Mouse (Mus musculus) left cerebral cortex, postnatal 36 days (tissue): ENCODE data around the gene Ppp3cb. TPM values are rescaled to one million over a fixed set of nuclear protein-coding genes. Genes with fewer than 3 reads are reported as not detected.

Experiments
- DNase-seq, 2 experiments: peaks; one replicate each; pipeline ENCODE4 v3.0.0; 2021 to 2022; ENCODE audit warnings: low spot score in 2 of 2, mixed read lengths in 1 of 2
- intact Hi-C: fragments of 180-260 bp; cut with DNase I; formaldehyde crosslinking; loops from one replicate; pipeline ENCODE4 v1.15.1; 2025
- total RNA-seq, 2 experiments: library from RNA; stranded (reverse); gene quantifications; 2 replicates each; pipeline ENCODE4 v1.2.3; 2021

Gene Ppp3cb
- total RNA-seq, 2 experiments from 2014 or later, result 270 to 289 TPM

DNA sequence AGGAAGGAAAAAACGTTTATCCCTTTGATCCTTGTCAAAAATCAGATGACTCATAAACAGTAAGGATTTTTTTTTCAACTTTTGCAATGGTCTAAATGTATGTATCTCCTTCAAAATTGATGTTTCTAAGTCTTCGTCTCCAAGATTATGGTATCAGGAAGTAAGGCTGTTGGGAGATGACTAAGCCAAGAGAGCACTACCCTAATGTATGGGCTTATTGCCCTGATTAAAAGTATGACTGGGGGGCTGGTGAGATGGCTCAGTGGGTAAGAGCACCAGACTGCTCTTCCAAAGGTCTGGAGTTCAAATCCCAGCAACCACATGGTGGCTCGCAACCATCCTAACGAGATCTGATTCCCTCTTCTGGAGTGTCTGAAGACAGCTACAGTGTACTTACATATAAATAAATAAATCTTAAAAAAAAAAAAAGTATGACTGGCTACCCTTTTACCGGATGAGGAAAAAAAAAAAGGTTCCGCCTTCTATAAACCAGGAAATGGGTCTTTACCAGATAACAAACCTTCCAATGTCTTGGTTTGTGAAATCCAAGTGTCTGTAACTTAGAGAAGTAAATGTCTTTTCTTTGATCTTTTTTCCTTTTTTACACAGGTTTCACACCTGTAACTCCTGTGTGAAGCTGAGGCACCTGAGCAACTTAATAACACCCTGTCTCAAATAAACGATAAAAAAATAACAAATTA, 64.2 kb downstream of the Ppp3cb start:
- DNase-seq, result no peak
- intact Hi-C loops, result no loop called here

DNA sequence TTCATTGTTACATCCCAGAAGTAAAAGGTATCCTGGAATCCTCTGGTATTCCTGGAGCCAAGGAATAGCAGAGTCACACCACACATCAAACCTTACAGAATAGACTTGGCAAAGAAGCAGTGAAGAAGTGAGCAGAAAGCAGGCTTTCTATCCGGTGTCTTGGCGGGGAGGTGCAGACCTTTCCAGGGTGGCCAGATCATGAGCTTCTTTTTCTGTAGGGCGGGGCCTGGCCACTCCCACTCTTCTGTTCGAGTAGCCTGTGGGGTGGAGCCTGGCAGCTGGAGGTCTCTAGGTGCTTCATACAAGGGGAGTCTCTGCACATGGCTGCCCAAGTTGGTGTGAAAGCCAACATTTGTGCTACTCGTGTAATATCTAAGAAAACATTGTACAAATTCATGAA, 65.2 kb downstream of the Ppp3cb start:
- intact Hi-C loops, result no loop called here
- no peak for DNase-seq

DNA sequence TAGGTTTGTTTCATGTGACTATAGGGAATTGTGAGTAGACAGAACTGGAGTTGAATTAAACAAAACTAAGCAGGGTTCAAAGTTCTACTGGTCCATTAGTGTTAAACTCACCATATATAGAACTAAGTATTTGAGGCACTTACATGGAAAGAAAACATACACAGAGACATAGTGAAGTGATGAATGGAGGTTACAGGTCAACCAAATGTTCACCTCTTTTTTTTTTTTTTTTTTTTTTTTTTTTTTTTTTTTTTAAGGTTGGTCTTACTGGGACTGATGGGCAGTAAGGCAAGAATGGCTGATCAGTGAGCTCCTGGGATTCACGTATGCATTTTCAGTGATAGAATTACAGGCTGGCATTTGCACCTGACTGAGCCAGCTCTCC, 66.2 kb downstream of the Ppp3cb start:
- DNase-seq, result no peak
- intact Hi-C loops, result no loop called here

DNA sequence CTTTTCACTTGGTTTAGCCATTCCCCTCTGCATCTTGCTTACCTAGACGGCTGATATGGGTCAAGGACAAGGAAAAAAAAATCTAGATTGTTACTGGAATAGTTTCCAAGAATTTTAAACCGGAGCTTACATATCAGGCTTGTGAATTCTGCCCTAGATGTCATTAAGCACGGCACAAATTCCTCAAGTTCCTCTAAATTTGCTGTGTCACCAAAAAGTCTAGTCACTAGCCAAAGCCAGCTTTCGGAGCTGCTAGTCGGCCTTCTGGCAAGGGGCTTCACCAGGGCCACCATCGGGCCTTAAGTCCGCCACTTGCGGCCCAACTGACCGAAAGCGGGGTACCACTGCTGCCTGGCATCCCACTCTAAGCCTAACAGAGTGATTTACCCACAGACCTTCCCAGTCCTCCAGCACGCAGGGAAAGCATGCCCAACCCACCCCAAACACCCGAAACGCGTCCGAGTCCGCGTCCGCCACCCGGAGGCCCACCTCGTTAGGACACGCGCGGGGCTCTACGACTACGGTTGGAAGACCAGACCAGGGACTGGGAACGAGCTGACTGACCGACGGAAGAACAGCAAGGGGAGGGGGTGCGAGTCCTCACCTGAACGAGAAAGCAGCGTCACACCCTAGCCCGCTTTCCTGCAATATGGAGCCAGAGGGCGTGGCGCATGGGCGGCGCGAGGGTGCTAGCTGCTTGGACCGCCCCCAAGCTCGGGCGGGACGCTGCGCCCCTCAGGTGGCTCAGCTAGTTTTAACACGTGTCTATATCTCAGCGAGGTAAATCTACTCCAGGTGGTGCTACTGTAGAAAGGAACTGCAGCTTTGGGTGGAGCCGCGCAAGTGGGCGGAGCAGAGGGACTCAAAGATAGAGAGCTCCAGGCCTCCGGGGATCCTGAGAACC, 66.8 kb downstream of the Ppp3cb start, which contains the start of gene Anxa7:
Gene Anxa7, minus strand, starts transcription at position 843 of the 904 bp plus-strand sequence.
- intact Hi-C loops, result no loop called here
- DNase-seq, result peak; percentile 78 to 83

DNA sequence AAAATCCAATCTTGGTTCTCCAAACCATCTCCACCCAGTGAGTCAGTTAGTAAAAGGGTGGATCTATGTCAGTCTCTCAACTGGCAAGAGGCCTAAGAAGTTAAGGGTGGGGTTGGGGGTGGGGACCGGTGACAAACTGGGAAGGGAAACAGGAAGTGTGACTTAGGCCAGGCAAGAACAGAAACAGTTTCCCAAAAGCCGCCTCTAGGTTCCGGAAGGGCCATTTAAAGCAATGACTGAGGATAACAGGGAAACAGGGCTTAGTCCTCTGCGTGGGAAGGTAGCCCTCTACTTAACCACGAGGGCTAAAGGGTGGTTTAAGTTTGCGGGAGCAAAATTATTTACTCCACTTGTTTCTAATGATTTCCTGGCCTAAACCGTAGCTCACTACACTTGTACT, 67.6 kb downstream of the Ppp3cb start:
- intact Hi-C loops, result no loop called here
- DNase-seq, result no peak

DNA sequence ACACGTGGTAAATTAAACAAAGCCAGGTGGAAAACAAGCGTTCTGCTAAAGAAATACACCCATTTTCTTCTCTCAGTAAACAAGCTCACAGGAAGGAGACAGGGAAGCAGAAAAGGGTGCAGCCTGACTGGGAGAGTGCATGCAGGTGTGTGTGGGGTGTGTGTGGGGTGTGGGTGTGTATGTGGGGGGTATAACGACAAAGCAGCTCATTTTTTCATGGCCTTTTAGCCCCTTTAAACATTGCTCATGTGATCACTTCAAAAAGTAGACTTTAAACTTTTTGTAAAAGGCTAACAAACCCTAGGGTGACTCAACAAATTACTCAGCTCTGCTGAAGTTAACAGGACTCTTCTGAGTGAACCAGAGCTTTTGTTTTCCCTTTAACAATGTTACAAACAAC, 68.0 kb downstream of the Ppp3cb start:
- intact Hi-C loops, result no loop called here
- no peak for DNase-seq

DNA sequence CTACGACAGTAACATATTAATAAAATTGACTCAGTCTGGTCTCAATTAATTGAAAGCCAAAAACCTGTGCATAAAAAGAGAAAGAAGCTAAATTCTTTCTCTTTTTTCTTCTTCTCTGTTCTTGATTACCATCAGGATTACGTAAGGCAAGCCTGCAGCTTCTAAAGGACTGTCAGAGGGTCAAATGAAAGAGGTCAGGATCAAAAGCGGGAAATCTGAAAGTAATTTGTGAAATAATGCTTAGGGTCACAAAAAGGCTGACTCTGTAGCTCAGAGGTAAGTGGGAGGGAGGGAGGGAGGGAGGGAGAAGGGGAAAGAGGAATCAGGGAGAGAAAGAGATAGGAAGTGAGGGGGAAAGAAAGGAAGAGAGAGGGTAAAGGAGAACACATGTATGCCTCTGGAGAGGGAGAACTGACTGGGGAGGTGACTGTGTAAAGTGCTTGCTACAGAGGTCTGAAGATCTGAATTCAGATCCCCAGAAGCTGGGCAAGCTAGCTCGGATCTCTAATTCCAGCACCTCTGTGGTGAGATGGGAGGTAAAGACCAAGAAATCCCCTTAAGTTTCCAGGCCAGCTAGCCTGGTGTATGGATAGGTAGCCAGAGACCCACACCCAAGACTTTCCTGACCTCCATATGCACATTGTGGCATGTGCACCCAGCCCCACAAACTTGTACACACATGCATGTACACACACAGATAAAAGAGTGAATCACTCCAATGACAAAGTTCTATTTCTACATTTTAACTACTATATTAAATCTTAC, 68.9 kb downstream of the Ppp3cb start:
- intact Hi-C loops, result no loop called here

DNA sequence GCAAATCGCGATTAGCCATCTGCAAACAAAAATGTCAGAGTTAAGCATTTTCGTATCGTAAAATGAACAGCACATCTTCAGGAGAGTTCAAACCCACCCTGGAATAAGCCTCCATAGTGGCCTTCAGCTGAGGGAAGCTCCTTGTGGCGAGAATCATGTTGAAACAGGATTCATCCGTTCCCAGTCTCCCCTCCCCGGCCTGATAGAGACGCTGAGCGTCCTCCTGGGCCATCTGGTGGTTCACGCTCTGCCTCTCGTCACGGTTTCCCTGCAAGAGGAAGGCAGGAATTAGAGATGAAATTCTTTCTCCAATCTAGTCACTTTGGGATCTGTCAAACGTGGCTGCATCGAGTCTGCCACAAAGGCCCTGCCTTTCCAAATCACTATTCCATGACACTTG, 86.2 kb downstream of the Ppp3cb start:
- DNase-seq, result no peak
- intact Hi-C loops, result no loop called here

More for the DNA sequence above, 68.9 kb downstream of the Ppp3cb start:
- no peak for DNase-seq

DNA sequence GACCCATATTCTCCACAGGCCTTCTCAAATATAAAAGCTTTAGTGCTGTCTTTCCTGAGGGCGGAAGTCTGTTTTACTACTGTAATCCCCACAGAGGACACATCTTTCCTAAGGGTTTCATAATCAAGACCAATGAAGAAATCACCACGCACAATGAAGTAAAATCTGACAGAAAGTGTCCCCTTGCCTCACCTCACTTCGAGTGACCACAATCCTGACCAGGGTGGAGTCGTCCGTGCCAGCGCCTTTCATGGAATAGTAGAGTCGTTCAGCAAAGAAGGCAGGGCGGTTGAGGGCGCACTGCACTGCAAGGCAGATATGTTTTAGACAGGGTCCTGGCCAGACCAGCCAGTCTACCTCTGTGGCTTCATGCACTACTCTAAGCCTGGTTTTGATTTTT, 88.0 kb downstream of the Ppp3cb start:
- intact Hi-C loops, result no loop called here
- no peak for DNase-seq

DNA sequence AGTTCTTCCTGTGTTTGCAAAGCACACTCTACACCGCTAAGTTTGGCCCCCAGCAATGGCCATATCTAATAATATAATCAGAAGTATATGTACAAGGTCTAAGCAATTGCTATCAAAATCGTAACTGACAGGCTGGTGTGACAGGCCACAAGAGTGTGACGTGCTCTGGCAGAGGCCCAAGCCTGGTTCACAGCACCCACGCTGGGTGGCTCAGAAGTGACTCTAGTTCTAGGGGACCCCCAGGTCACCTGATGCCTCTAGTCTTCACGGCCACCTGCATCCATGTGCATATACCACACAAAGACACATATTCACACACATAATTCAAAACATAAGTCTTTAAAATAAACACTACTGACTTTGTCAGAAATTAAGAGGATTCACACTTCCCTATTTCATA, 93.4 kb downstream of the Ppp3cb start:
- intact Hi-C loops, result no loop called here
- no peak for DNase-seq

DNA sequence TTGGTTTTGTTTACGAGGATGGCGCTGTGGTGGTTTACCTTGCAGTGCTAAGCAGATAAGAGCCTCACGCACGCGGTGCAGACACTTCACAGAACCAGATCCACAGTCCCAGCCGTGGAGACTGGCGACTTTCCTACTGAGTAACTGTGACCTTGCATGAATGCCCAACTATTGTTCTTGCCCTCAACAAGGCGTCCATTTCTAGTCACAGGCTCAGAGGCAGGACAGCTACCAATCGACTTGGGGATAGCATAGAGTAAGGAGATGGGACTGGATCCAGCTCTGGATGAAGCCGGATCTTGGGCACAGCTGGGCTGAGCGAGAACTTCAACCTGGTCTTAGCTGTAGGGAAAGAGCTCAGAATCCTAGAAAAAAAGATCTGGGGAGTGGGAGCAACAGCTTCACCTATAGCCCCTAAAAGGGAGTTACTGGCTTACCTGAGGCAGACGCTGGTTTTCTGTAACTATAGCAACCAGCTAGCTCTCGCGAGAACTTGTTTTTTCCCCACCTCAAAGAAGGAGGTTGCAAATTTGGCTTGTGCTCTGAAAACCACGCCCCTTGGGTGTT, 94.5 kb downstream of the Ppp3cb start, which contains the start of gene Cfap70:
Gene Cfap70, minus strand, starts transcription at position 462 of the 567 bp plus-strand sequence.
- DNase-seq, result peak; percentile 37 to 52
- intact Hi-C loops, result no loop called here

DNA sequence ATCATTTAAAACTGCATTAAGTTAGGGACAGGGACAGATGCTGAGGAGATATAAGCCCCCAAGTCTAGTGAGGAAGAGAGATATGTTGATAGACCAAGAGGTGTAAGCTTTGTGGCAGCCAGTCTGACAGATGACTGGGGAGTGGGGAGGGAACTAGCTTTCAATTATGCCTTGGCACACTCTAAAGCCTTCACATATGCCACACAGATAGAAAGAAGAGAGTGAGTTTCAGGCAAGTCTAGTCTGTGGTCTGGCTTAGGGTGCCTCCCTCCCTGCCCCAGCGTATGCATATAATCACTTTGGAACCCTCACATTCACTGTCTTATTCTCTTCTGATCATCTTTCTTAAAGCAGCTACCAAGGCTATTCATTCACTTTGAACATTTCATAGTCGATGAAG, 95.1 kb downstream of the Ppp3cb start:
- intact Hi-C loops, result no loop called here
- no peak for DNase-seq

Other genes with a start within 250 kb of the Ppp3cb start
- gene Ecd, start 198.5 kb downstream of the Ppp3cb start, total RNA-seq, result 10 to 100 TPM; 37.1 to 41.9 TPM
- 10 to 100 TPM; 46.1 to 56.2 TPM for gene Fam149b, start 198.4 kb downstream of the Ppp3cb start, total RNA-seq
- gene Dnajc9, start 157.7 kb downstream of the Ppp3cb start, total RNA-seq, result 10 to 100 TPM; 24.7 to 25.1 TPM
- gene Mrps16, start 152.9 kb downstream of the Ppp3cb start, total RNA-seq, result 10 to 100 TPM; 31.7 to 31.9 TPM
- gene Cfap70, start 94.3 kb downstream of the Ppp3cb start, total RNA-seq, result 1 to 10 TPM in 1 of 2 experiments, under 1 TPM in 1; 0.57 to 2.6 TPM
- gene Anxa7, start 66.4 kb downstream of the Ppp3cb start, total RNA-seq, result 10 to 100 TPM; 61.6 to 69.9 TPM
- gene Mss51, start 49.7 kb downstream of the Ppp3cb start, total RNA-seq, result 1 to 10 TPM in 1 of 2 experiments, under 1 TPM in 1; 0.44 to 1.1 TPM
- gene Usp54, start 94.5 kb upstream of the Ppp3cb start, total RNA-seq, result 10 to 100 TPM; 48.3 to 53.7 TPM
- not detected for gene Myoz1, start 110.0 kb upstream of the Ppp3cb start, total RNA-seq
- gene Synpo2l, start 121.8 kb upstream of the Ppp3cb start, total RNA-seq, result under 1 TPM; 0.27 to 0.34 TPM
- 100 to 1,000 TPM in 1 of 2 experiments, 10 to 100 TPM in 1; 94.0 to 126 TPM for gene Sec24c, start 127.7 kb upstream of the Ppp3cb start, total RNA-seq
- gene Fut11, start 148.4 kb upstream of the Ppp3cb start, total RNA-seq, result 10 to 100 TPM; 16.7 to 18.7 TPM
- 10 to 100 TPM; 45.5 to 50.4 TPM for gene Chchd1, start 156.4 kb upstream of the Ppp3cb start, total RNA-seq
- 100 to 1,000 TPM; 131 to 196 TPM for gene Zswim8, start 161.0 kb upstream of the Ppp3cb start, total RNA-seq
- 10 to 100 TPM; 17.4 to 20.5 TPM for gene Ndst2, start 188.0 kb upstream of the Ppp3cb start, total RNA-seq
- gene Camk2g, start 247.5 kb upstream of the Ppp3cb start, total RNA-seq, result 100 to 1,000 TPM; 322 to 378 TPM